Mouse (Mus musculus) heart, embryonic 11.5 days (tissue): ENCODE results near the gene Cd7. TPM values are rescaled to one million over a fixed set of nuclear protein-coding genes. Genes with fewer than 3 reads are reported as not detected.

ENCODE experiments used
- ATAC-seq: fragments of 200-750 bp; cut with Nextera tagmentation; replicated peaks from 2 replicates; pipeline ENCODE4 v1.8.0; 2017; ENCODE audit warnings: moderate library complexity; ENCODE audit not compliant: insufficient number of reproducible peaks, low FRiP score, low TSS enrichment
- H3K27ac ChIP-seq: fragments of 300-500 bp; sonication (generic); 2 replicates; pipeline ENCODE4 v1.5.1; 2014; ENCODE audit warnings: mild to moderate bottlenecking, low read depth, low read length
- H3K27me3 ChIP-seq: fragments of 300-500 bp; sonication (generic); 2 replicates; pipeline ENCODE4 v1.6.1; 2014; ENCODE audit warnings: mild to moderate bottlenecking, low read length, mixed read lengths; ENCODE audit not compliant: control insufficient read depth, insufficient read depth
- H3K36me3 ChIP-seq: fragments of 300-500 bp; sonication (generic); 2 replicates; pipeline ENCODE4 v1.6.1; 2014; ENCODE audit warnings: mild to moderate bottlenecking, low read length, moderate library complexity, mixed read lengths; ENCODE audit not compliant: control insufficient read depth, insufficient read depth
- H3K4me1 ChIP-seq: fragments of 300-500 bp; sonication (generic); 2 replicates; pipeline ENCODE4 v1.6.1; 2014; ENCODE audit warnings: low read length; ENCODE audit not compliant: control insufficient read depth, insufficient read depth
- H3K4me2 ChIP-seq: fragments of 300-500 bp; sonication (generic); 2 replicates; pipeline ENCODE4 v1.6.1; 2014; ENCODE audit warnings: mild to moderate bottlenecking, moderate library complexity
- H3K4me3 ChIP-seq: fragments of 300-500 bp; sonication (generic); 2 replicates; pipeline ENCODE4 v1.5.1; 2014; ENCODE audit warnings: low read depth, low read length
- H3K9ac ChIP-seq: fragments of 300-500 bp; sonication (generic); 2 replicates; pipeline ENCODE4 v1.6.1; 2014; ENCODE audit warnings: mild to moderate bottlenecking, low read depth, low read length, moderate library complexity
- H3K9me3 ChIP-seq: fragments of 300-500 bp; sonication (generic); replicated peaks from 2 replicates; pipeline ENCODE4 v1.6.1; 2016; ENCODE audit warnings: low read length; ENCODE audit not compliant: control insufficient read depth
- WGBS: fragments of 180-500 bp; shearing (Covaris S2); extraction: QIAGEN DNeasy Blood & Tissue Kit; methylation state at CpG from one replicate; pipeline ENCODE4 v1.1.7; 2014; ENCODE audit not compliant: insufficient replicate concordance; 5-methylcytosine and 5-hydroxymethylcytosine counted together
- polyA plus RNA-seq: library from polyadenylated mRNA; unstranded; fragments of >200 nt; fragmentation: Nextera tagmentation; extraction: Ambion mirVana; gene quantifications from 2 replicates; pipeline ENCODE4 v1.2.1, GENCODE M21; 2014

Gene Cd7
- polyA plus RNA-seq, 1 experiment from 2014 or later = not detected

GRCm38 (mm10) chr11:120993080-120993479 is 46.1 kb downstream of the Cd7 start:
- no peak overlapping the region for H3K4me2 ChIP-seq
- H3K27ac ChIP-seq = no peak overlapping the region
- H3K9me3 ChIP-seq = no peaks in the 10 kb centered on the region
- no peak overlapping the region for H3K9ac ChIP-seq
- 99% methylated on average over 3 of the region's 3 CpGs for WGBS
- H3K36me3 ChIP-seq = no peaks in the 10 kb centered on the region
- ATAC-seq = no peak
- peaks cover 25% of the 10 kb centered on the region for H3K4me1 ChIP-seq
- H3K4me3 ChIP-seq = no peak overlapping the region
- H3K27me3 ChIP-seq = no peaks in the 10 kb centered on the region

GRCm38 (mm10) chr11:120991791-120992190 is 47.4 kb downstream of the Cd7 start:
- peak overlapping the region; percentile 97 for H3K9ac ChIP-seq
- H3K27me3 ChIP-seq = no peaks in the 10 kb centered on the region
- peak overlapping the region; percentile 97 for H3K27ac ChIP-seq
- 49% methylated on average over 3 of the region's 3 CpGs for WGBS
- peak overlapping the region; percentile 88 for H3K4me3 ChIP-seq
- H3K4me1 ChIP-seq = peaks cover 30% of the 10 kb centered on the region
- no peak for ATAC-seq
- no peaks in the 10 kb centered on the region for H3K9me3 ChIP-seq
- no peaks in the 10 kb centered on the region for H3K36me3 ChIP-seq
- peak overlapping the region; percentile 79 for H3K4me2 ChIP-seq

- Histone ChIP-seq H3K4me2 (peak within 1 kb of the TSS; percentile 79), H3K4me3 (peak within 1 kb of the TSS; percentile 88), H3K9me3 (no peaks in the 10 kb centered on the region), H3K27me3 (no peaks in the 10 kb centered on the region), H3K4me1 (peaks cover 30% of the 10 kb centered on the region), H3K9ac (peak within 1 kb of the TSS; percentile 97), H3K36me3 (0 out of 2 replicates have a peak, but pooled peaks cover 1% of the 10 kb centered on the region), H3K27ac (peak within 1 kb of the TSS; percentile 97)
- WGBS = under 1% methylated on average over 58 of the region's 59 CpGs
- peak; percentile 85 for ATAC-seq
These were observed 48.2 kb downstream of the Cd7 start, which contains the start of gene Csnk1d for GRCm38 (mm10) chr11:120990951-120991526. Gene Csnk1d (minus strand): TSS chr11:120991330.

- WGBS = 2% methylated on average over 18 of the region's 35 CpGs
- Histone ChIP-seq H3K4me1 (peaks cover 30% of the 10 kb centered on the region), H3K36me3 (0 out of 2 replicates have a peak, but pooled peaks cover 6% of the 10 kb centered on the region), H3K9ac (peak overlapping the region; percentile 97), H3K27ac (peak overlapping the region; percentile 97), H3K4me3 (peak overlapping the region; percentile 88), H3K4me2 (peak overlapping the region; percentile 79), H3K9me3 (no peaks in the 10 kb centered on the region), H3K27me3 (no peaks in the 10 kb centered on the region)
- peak; percentile 66 for ATAC-seq
These were observed 49.0 kb downstream of the Cd7 start for GRCm38 (mm10) chr11:120990126-120990781.

- Histone ChIP-seq H3K4me2 (peak overlapping the region; percentile 79), H3K27ac (peak overlapping the region; percentile 97; the same call in 1 of the 2 replicates), H3K36me3 (0 out of 2 replicates have a peak, but pooled peaks cover 6% of the 10 kb centered on the region), H3K4me3 (peak overlapping the region; percentile 88), H3K9me3 (no peaks in the 10 kb centered on the region), H3K27me3 (no peaks in the 10 kb centered on the region), H3K4me1 (peaks cover 33% of the 10 kb centered on the region), H3K9ac (peak overlapping the region; percentile 97)
- 35% methylated on average over 1 of the region's 1 CpGs for WGBS
- ATAC-seq = no peak
These were observed 49.7 kb downstream of the Cd7 start for GRCm38 (mm10) chr11:120989523-120989922.

- ATAC-seq = no peak
- Histone ChIP-seq H3K27me3 (no peaks in the 10 kb centered on the region), H3K4me3 (no peak overlapping the region), H3K9me3 (no peaks in the 10 kb centered on the region), H3K4me2 (peak overlapping the region; percentile 79; the same call in 1 of the 2 replicates), H3K4me1 (peaks cover 33% of the 10 kb centered on the region), H3K27ac (0 out of 2 replicates have a peak overlapping the region, but pooled peaks have one; percentile 0), H3K9ac (no peak overlapping the region), H3K36me3 (0 out of 2 replicates have a peak, but pooled peaks cover 6% of the 10 kb centered on the region)
- WGBS = 79% methylated on average over 4 of the region's 4 CpGs
These were observed 50.8 kb downstream of the Cd7 start for GRCm38 (mm10) chr11:120988410-120988809.

GRCm38 (mm10) chr11:120987608-120988007 is 51.6 kb downstream of the Cd7 start:
- 80% methylated on average over 3 of the region's 3 CpGs for WGBS
- peaks cover 33% of the 10 kb centered on the region for H3K4me1 ChIP-seq
- H3K27ac ChIP-seq = peak overlapping the region; percentile 0; the same call in 1 of the 2 replicates

More at GRCm38 (mm10) chr11:120987608-120988007, 51.6 kb downstream of the Cd7 start:
- H3K9ac ChIP-seq = no peak overlapping the region
- no peak overlapping the region for H3K4me3 ChIP-seq
- H3K9me3 ChIP-seq = no peaks in the 10 kb centered on the region
- H3K4me2 ChIP-seq = no peak overlapping the region
- H3K27me3 ChIP-seq = no peaks in the 10 kb centered on the region
- ATAC-seq = no peak
- 0 out of 2 replicates have a peak, but pooled peaks cover 9% of the 10 kb centered on the region for H3K36me3 ChIP-seq
